Mouse (Mus musculus): ENCODE measurements around the gene Sycp2. TPM values are rescaled to one million over a fixed set of nuclear protein-coding genes. Genes with fewer than 3 reads are reported as not detected.

Sycp2 gene
- under 1 TPM; 0.05 to 0.18 TPM for total RNA-seq (2021)
- long read RNA-seq, experiment 1 = 0 reads
- long read RNA-seq, experiment 2 = 0 reads

DNA sequence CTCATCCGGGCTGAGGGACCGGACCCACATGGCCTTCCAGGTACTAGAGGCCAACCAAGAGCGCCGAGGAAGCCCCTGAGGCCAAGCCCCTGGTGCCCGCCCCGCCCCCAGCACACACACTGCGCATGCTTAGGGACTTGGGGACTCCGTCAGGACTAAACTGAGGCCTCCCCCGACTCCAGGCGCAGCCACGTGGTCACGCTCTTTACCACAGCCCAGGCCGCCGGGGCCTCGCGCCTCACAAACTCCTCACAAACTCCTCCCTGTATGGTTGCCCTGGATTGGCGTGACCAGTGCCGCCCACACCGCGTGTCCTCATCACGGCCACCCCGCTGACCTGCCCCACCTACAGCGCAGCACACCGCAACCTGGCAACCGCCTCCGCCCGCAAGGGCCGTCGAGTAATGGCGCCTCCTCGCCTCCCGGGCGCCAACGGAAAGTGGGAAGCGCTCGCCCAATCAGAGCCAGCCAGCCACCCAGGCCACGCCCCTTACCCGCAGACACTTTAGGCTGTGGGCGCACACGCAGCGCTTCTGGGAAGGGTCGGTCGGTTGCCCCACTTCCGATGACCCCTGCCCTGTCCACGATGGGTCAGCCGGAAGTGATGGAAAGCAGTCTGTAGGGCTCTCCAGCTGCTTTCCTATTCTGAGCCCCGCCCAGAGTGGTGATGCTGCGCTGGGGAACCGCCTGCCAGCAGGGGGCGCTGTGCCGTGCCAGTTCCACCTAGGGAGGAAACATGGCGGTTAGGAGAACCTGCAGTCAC is at the start of gene Sycp2:
Gene Sycp2 (minus strand): TSS at position 633 of the 763 bp plus-strand sequence.
- intact Hi-C loops (cut with DNase I) = no loop called here

DNA sequence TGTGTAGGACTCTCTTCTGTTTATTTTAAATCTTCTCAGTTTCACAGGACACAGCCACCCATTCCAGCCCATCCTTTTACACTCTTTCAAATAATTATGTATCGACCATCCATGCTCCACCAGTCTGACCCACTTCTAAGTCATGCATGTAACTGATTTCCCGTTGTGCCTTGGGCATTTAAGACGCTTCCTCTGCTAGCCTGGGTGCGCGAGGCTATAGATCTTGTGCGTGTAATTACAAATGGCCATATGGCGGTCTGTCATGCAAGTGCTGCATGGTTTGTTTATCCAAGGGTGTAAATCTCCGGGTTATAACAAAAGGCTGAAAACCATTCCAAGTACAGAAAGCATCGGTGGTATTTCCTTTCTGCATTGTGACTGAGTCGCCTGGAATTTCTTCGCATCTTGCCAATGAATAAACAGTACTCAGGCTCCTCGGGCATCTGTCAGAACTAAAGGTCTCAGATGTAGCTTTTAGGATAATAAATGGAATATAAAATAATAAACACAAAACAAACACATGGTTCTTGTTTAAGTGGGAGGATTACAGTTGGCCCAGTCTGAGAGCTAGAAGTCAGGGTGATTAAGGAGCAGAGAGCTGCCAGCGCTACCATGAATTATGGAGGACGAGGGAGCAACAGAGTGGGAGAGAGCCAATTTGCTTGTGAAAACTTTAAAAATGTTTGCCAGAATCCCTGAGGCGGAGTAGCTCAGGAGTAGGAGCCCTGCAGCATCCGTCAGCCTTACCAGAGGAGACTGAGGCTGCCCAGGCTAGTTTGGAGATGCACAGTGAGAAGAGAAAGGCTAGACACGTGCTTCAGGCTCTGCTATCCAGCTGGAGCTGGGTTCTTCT is 47.4 kb upstream of the Sycp2 start:
- DNase-seq = no peak
- intact Hi-C loops (cut with DNase I) = no loop called here

More for the DNA sequence above, at the start of gene Sycp2:
- DNase-seq = no peak

DNA sequence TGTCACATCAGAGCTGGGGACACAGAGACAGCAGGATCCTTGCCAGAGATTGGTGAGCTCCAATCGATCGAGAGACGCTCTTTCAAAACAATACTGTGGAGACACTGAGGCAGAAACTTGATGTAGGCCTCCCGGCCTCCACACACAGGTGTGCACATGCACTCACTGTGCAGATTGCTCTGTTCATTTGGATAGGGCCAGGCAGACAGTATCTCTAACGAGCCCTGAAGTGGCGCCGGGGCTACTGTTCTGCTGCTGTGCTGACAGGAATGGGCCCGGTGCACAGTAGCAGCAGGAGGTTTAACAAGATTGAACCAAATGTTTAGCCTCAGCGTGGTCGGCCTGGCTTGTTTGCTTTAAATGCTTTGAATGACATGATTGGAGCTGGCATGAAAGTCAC is 43.5 kb upstream of the Sycp2 start:
- no peak for DNase-seq
- intact Hi-C loops (cut with DNase I) = no loop called here

DNA sequence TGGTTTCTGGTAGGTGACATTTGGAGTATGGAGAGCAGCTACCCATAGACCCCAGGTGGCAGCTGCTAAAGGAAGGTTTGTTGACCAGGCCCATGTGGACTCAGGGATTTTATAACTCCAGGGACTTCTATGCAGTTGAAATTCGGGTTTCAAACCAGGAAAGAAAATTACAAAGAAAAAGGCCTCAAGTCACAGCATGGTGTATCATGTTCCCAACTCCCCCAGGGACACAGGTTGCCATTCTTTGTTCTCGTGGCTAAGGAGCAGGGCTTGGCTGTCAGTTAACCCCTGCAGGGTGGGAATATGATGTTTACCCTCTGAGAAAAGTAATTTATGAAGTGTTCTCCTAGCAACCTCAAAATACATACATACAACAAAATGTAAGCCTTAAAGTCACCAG is 42.8 kb upstream of the Sycp2 start:
- intact Hi-C loops (cut with DNase I) = no loop called here
- DNase-seq = no peak

- intact Hi-C loops (cut with DNase I) = no loop called here
- DNase-seq = no peak
Observed at GRCm38 (mm10) chr2:178449386-178449785, 41.9 kb upstream of the Sycp2 start.

DNA sequence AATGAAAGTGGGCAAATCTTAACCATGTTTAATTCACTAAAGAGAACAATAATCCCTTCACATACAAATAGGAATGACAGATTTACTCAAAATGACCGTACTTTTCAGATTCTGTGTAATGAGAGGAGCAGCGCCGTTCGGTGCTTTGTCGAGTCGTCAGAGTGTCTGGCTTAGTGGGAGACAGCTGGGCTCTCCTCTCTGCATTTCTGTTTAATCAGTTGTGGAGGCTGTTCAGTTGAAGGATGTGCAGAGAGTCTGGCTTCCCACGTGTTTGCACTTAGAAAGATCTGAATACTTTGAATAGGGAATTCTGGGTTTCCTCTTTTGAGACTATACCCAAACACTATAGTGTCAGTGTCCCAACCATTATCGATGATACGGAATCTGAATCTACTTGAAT is 29.8 kb upstream of the Sycp2 start:
- no peak for DNase-seq
- intact Hi-C loops (cut with DNase I) = no loop called here

DNA sequence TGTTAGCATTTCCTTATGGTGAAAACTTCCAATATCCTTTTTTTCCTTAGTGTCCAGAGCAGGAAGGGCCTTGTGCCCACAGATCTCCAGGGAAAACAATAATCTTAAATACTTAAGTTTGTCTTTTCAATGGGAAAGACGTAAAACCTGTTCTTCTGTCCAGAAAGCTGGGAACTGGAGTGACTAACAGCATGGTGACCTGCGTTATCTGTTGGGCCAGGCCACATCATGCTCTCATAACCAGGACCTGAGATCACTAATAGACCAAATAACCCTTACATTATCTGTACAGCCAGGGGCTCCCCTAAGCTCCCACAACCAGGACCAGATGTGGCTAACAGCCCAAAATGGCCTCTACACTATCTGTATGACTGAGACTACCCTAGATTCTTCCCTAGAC is 26.4 kb upstream of the Sycp2 start:
- intact Hi-C loops (cut with DNase I) = no loop called here

DNA sequence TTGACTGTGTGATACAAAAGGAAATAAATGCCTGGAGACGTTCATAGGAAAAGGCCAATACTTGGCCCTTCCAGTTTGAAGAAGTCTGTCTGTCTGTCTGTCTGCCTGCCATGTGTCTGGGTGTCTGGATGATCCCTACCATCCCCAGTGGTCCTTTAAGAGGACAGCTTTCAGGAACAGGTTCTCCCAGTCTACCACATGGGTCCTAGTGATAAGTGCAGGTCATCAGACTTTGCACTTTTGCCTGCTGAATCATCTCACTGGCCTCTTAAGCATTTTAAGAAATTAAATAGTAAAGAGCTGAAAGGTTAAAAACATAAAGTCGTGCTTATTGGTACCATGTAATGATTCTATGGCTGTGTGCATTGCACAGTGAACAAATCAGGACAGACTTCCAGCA is 26.0 kb upstream of the Sycp2 start:
- intact Hi-C loops (cut with DNase I) = no loop called here
- no peak for DNase-seq

More for the DNA sequence above, 26.4 kb upstream of the Sycp2 start:
- DNase-seq = no peak

GRCm38 (mm10) chr2:178430231-178430630 is 22.7 kb upstream of the Sycp2 start, which contains the start of gene Cdh26:
Gene Cdh26, plus strand, starts transcription at chr2:178430531.
- DNase-seq = no peak
- intact Hi-C loops (cut with DNase I) = no loop called here

DNA sequence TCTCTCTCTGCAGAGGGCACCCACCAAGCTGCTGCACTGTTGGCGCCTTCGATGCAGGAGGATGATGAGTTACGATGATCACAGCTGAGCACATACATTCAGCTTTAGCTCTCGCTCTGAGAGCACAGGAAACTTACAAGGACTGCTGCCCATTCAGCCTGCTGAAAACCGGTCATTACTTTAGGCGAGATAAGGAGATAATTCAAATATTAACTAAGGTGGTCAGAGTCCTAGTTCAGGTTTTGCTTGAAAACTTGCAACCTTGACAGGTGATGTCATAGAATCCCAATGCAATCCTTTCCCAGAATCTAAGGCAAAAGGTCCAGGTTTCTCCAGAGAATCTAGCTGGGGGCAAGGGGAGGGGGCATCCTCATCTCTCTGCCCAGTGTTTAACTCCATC is 21.9 kb upstream of the Sycp2 start:
- no peak for DNase-seq
- intact Hi-C loops (cut with DNase I) = loop anchor here (5.0 kb wide), 2 partner anchors 78 to 238 kb away; no protein-coding TSS in a partner anchor

DNA sequence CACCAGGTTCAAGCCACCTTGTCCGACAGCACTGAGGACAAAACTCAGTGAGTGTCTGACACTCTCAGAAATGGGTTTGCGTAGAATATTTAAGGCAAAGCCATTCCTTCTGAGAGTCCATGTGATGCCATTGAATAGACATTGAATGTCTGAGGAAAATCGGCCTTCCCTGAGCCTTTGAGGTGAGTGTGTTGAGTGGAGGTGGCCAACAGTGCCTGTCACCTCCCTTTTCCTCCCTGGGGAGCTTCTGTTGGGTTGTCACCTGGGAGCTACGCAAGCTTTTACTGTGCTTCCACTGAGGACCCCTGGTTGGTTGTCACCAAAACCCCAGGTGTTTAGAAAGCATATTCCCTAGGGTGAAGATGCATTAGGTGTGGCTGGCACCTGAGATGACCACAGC is 21.2 kb upstream of the Sycp2 start:
- no peak for DNase-seq
- intact Hi-C loops (cut with DNase I) = loop anchor here (5.0 kb wide), 2 partner anchors 79 to 239 kb away; no protein-coding TSS in a partner anchor

GRCm38 (mm10) chr2:178428183-178428582 is 20.7 kb upstream of the Sycp2 start:
- DNase-seq = no peak

GRCm38 (mm10) chr2:178427181-178427580 is 19.7 kb upstream of the Sycp2 start:
- intact Hi-C loops (cut with DNase I) = loop anchor here (5.0 kb wide), 2 partner anchors 80 to 240 kb away; no protein-coding TSS in a partner anchor
- DNase-seq = no peak

More at GRCm38 (mm10) chr2:178428183-178428582, 20.7 kb upstream of the Sycp2 start:
- intact Hi-C loops (cut with DNase I) = loop anchor here (5.0 kb wide), 2 partner anchors 79 to 239 kb away; no protein-coding TSS in a partner anchor

GRCm38 (mm10) chr2:178426229-178426628 is 18.7 kb upstream of the Sycp2 start:
- intact Hi-C loops (cut with DNase I) = loop anchor here (5.0 kb wide), 2 partner anchors 81 to 241 kb away; no protein-coding TSS in a partner anchor
- no peak for DNase-seq

DNA sequence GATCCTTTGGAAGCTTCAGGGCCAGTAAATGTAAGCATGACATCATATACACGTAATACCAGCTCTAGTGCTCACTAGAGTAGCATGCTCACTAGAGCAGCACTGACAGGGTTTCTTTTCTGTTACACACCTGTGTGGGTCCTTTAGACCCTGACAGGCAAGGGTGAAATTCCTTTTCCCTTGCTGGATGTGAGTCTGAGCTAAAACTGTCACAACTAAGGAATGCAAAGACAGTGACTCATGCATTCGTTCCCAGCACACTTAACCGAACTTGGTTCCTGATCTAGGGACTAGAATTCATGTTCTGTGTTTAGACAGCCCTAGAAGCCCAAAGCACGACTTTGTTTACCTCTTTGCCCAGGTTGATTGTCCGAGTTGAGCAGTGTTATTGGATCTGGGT is 15.7 kb upstream of the Sycp2 start:
- no peak for DNase-seq
- intact Hi-C loops (cut with DNase I) = no loop called here

- DNase-seq = no peak
- intact Hi-C loops (cut with DNase I) = no loop called here
Observed at GRCm38 (mm10) chr2:178422186-178422585, 14.7 kb upstream of the Sycp2 start.

- DNase-seq = no peak
- intact Hi-C loops (cut with DNase I) = no loop called here
Observed at GRCm38 (mm10) chr2:178421603-178422002, 14.1 kb upstream of the Sycp2 start.

GRCm38 (mm10) chr2:178420576-178420975 is 13.1 kb upstream of the Sycp2 start:
- intact Hi-C loops (cut with DNase I) = no loop called here

DNA sequence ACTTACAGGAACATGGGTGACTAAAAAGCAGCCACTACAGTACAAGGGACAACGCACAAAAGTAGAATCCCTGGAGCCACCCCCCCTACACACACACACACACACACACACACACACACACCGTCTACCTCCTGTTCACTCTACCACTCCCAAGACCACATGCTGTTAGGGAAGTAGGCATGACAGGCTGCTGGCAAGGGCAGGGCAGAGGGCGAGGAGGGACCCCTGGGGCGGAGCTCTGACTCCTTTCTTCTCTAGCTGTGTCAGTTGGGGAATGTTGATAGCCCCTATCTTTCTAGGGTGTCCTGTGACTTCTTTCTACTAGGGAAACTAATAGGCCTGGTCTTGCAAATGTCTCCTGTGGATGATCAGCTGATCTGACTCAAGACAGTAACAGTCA is 9.5 kb upstream of the Sycp2 start:
- no peak for DNase-seq
- intact Hi-C loops (cut with DNase I) = loop anchor here (5.0 kb wide), 1 partner anchor 75 kb away; no protein-coding TSS in a partner anchor

More at GRCm38 (mm10) chr2:178420576-178420975, 13.1 kb upstream of the Sycp2 start:
- no peak for DNase-seq

DNA sequence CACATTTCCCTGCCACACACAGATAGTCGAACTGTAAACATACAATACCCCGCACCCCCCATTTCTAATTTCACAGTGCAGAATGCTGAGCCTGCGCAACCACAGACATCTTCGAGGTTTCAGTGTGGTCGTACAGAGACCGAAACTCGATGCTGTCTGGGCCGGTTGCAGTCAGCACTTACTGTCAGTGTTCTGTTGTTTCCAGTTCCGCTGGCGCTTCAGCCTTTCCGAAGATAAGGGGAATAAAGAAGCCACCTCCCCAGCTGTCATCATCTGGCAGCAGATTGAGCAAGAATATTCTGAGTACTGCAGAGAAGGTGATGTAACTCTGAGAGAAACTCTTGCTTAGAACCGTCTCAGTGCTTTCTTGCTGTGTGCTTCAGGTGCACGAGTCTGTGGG is 8.9 kb upstream of the Sycp2 start:
- intact Hi-C loops (cut with DNase I) = loop anchor here (5.0 kb wide), 1 partner anchor 76 kb away; no protein-coding TSS in a partner anchor
- DNase-seq = no peak

DNA sequence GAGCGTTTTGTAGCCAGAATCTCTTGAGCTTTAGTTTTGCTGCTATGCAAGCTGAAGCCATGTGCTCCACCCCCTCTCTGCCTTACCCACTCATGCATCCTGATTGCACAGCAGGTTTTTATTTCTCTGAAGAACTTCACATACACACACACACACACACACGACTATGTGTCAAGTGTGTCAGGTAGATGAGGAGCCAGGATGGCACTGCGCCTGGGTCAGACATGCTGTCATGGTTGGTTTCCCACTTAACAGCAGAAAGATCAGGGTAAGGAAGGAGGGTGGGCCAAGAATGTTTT is 7.6 kb upstream of the Sycp2 start:
- intact Hi-C loops (cut with DNase I) = loop anchor here (5.0 kb wide), 1 partner anchor 77 kb away; no protein-coding TSS in a partner anchor
- no peak for DNase-seq
